Mouse (Mus musculus): ENCODE measurements around the gene Hspb7.

The Hspb7 gene

DNA sequence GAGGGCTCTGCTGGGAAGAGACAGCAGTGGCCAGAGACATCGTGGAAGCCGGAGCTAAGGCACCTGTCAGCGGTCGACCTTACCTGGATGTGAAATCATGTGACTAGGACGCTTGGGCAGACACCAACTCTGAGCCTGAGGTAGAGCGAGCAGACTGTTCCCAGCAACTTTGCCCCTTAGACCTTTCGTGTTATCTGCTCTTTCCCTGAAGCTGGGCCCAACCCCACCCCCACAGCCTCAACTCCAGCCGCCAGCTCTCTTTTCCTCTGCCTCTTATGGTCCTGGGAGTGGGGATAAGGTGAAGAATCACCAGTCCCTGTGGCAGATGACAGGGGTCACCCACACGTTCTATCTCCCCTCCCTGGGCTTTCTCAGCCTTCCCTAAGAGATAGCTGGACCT lies 307 bp downstream of the Hspb7 start:
- no peak for DNase-seq

GRCm38 (mm10) chr4:141421423-141421822 lies 844 bp downstream of the Hspb7 start:
- DNase-seq = peak; percentile 80 to 85

GRCm38 (mm10) chr4:141422841-141423240 lies 2.3 kb downstream of the Hspb7 start:
- DNase-seq = no peak

DNA sequence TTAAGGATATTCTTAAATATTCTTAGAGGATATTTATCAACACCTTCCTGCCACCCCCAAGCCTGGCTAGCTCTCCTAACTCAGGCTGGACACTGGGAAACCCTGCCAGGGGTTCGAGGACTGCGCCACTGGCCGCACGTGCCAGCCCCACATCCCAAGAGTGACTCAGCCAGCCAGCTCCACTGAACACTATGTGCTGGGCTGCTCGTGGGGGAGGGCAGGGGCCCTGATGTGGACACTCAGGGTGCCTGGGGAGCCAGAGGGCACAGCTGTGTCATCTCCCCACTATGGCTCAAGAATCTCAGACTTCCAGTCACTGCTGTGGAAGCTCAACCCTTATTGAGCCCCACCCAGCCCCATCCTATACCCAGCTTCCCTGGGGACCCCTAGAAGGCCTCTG lies 2.7 kb downstream of the Hspb7 start:
- DNase-seq = no peak

DNA sequence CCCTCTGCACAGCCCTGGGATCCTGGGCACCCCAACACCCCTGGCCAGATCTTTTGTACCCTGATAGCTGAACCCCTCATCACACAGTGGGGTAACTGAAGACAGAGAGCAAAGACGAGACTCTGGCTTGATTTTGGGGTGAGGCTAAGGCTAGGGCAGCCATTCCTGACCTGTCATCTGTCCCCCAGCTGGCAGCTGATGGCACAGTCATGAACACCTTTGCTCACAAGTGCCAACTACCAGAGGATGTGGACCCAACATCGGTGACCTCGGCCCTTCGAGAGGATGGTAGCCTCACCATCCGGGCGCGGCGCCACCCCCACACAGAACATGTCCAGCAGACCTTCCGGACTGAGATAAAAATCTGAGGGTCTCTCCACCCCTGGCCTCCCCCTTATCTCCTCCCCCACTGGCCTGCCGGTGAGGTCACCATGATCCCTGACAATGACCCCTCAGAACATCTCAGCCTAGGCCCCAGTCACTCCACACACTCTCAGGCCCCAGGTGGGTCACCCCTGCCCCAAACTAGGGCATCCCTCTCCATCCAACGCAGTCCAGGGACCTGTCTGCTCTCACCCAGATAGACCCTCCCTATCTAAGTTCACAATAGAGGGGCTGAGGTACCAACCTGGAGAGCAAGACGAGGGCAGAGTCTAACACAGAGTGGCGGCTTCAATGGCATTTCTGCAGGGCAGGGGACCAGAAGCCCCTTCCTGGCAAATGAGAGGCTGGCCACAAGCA lies 3.3 kb downstream of the Hspb7 start:
- DNase-seq = no peak

GRCm38 (mm10) chr4:141425484-141426479 lies 5.2 kb downstream of the Hspb7 start:
- peak; percentile 62 to 73 for DNase-seq

- no peak for DNase-seq
These were observed 6.5 kb downstream of the Hspb7 start for GRCm38 (mm10) chr4:141426796-141427745.

DNA sequence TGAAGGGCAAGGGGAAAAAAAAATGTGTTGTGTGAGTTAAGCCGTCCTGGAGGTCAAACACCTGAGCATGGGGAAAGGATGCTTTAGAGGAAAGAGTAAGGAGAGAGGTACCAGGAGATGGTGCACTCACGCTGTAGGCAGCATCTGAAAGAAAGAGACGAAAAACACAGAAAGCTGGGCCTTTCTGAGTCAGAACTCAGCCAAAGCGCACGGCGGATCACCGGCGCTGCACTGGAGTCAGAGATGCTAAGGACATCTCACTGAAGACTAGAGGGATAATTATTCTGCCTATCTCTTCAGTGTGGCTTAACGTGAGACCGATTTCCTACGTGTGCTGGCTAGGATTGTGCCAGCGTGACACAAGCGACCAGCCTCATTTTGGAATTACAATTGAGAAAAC lies 7.3 kb downstream of the Hspb7 start:
- no peak for DNase-seq

- no peak for DNase-seq
These were observed 8.8 kb downstream of the Hspb7 start for GRCm38 (mm10) chr4:141429381-141429780.

GRCm38 (mm10) chr4:141429847-141430246 lies 9.3 kb downstream of the Hspb7 start:
- peak; percentile 56 to 60 for DNase-seq

DNA sequence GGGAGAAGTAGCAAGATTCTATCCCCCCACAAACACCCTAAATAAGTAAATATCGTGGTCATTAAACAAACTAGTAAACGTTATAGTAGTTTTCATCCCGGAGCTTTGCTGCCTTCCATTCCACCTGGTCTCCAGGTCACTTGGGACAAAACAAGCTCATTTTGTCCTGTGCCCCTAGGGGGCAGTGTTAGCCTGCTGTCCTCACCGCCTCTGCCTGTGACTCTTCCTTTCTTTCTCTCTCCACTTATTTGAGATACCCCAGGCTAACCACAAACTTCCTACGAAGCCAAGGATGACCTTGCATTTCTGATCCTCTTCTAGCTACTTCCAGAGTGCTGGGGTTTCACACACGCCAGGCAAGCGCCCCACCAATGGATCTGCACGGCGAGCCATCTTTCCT lies 10.4 kb downstream of the Hspb7 start:
- peak; percentile 86 to 88 for DNase-seq

DNA sequence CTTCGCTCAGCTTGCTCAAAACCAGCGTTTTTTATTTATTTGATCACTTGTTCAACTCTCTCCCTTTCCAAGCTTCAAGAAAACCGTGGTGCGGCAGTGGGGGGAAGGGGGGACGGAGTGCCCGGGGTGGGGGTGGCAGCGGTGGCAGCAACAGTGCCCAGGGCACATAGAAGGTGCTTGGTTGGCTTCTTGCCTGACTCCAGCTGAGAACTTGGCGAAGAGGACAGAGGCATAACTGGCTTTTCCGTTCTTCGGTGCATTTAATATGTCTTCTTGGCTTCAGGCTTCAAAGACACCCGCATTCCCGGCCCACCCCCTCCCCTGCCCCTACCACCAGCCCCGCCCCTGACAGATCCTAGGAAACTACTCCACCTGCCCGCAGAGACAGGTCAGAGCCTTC lies 12.1 kb downstream of the Hspb7 start:
- DNase-seq = peak; percentile 78 to 81

DNA sequence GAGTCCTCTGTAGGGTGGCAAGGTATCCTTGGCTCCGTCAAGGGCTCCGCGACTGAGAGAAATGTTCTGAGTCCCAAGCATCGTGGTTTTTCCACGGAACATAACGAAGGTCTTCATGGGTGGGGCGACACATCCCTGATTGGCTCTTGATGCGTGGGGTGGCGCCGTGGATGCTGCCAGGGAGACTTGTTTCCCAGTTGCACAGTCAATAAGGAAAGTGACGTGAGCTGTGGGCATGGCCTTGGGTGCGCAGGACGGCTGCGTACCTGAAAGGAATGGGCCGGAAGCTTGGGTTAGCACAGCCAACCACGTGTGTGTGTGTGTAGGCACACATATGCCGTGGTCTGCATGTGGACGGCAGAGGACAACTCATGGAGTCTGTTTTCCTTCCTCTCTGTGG lies 12.6 kb downstream of the Hspb7 start:
- no peak for DNase-seq

DNA sequence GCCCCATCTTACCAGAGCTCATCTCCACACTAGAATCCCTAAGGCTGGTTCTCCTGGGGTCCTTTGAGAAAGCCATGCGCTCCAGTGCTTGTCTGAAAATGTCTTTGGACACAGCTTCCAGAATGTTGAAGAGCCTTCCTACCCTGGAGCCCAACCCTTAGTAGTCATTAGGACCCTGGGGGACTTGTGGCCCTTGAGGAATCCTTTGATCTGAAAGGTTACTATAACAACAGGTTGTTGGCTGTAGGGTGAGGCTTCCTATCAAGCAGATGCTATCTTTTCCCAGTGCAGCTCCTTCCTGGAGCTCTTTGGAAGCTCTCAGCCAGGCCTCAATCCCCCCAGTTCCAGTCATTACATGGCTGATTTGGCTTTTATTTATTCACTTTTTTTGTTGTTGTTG lies 15.4 kb downstream of the Hspb7 start, which contains the start of gene Srarp:
Srarp (minus strand) TSS at position 132 of the 400 bp plus-strand sequence.
- no peak for DNase-seq

DNA sequence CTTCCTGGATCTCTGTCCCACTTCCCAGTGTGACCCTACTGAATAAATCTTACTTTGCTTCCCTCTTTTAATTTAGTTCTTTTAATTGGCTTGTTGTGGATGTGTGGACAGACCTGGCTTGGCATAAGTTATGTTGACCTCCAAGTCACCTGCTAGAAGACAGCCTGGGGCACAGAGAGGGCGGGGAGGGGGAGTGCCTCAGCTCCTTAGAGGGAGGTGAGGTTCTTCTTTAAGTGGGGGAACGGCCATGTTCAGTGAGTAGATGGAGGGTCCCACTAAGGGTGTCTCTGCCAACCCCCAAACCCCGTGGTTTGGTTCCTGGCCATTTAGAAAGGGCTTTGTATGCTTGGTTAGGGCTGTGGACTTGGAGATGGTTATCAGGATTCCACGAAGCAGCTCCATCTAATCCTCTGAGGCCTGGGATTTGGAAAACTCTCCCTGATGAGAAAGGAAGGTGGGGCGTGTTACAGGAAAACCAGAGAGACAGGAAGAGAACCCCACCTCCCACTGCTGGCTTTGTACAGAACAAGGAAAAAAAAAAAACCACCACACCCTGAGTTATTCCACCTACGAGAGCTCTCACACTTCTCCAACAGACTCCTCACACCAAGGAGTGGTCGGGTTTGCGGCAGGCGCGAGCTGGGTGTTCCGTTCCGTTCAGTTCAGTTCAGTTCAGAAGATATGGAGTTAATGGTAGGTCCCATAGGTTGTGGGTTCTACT lies 18.7 kb downstream of the Hspb7 start:
- DNase-seq = no peak

DNA sequence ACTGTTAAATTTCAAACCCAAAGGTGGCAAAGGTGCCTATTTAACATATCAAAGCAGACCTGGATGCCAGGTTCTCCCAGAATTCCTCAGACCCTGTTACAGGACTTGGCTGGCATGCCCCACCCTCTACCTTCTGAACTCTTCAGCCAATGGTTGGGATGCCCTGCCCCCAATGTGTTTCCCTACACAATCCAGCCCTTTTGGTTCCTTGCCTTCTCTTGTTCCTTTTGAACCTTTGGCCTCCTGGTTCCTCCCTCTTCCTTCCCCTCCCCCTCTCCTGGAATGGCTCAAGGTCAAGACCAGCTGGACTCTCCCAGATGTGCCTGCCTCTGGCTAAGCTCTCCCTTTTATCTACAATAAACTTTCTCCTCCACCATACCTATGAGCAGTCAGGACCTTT lies 20.3 kb downstream of the Hspb7 start:
- DNase-seq = no peak

DNA sequence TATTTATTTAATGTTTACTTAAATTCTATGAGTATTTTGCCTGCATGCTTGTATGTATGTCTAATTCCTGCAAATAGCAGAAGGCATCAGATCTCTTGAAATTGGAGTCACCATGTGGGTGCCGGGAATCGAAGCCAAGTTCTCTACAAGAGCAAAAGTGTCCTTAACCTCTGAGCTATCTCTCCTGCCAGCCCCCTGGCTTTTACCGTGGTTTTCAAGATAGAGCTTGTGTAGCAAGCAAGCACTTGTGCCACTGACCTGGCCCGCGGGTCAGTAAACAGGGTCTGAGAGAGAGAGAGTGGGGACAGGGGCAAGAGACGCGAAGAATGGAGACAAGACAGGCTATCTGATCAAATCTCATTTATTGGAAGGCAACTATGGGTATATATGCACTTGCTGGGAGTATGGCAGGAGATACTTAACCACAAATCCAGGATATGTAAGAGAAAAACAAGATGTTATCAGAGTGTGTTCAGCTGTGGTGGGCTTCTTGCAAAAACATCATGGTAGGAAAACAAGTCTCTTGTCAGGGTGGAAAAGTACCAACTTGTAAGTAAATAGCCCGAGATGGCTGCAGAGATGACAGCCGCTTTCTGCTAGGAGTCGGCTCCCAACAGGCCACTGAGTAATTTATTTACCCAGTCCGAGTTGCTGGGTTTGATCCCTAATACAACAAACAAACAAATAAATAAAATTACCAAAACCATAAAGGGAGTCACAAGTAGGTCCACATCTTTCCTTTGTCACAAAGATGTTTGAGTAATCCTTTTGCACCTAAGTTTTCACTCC lies 23.3 kb downstream of the Hspb7 start:
- no peak for DNase-seq

DNA sequence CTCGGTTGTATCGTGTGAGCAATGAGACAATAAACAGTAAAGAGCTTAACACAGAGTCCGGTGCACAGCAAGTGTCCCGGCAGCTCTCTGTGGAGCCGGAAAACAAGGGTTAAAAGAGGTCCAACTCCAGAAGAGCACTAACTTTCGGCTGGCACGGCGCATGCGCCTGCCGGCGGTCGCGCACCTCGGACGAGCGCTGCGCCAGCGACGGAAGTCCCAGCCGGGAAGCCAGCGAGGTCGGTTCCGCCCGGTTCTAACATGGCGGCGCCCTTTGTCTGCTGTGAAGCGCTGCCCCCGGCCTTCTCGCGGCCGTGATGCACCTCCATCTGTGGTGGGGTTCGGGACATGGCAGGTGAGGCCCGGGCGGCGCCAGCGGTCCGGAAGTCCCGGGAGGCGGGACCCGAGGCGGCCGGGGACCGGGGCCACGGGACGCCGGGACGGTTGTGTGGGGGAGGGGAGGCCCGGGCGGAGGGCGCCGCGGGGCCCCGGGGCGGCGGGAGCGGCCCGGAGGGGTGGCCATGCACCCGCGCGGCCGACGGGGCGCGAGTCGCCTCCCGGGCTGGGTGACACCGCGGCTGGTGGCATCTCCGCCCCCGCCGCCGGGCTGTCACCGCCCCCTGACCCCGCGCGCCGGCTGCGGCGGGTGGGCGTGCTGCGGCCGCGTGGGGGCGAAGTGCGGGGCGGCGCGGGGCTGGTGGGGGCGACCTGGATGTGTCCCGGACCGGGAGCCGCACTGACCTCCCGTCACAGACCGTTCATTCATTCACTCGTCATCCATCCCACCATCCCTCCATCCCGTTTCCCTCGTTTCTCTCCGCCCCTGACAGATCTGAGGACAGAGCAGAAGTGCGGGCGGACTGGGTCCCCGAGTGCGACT lies 24.1 kb downstream of the Hspb7 start, which contains the start of gene Zbtb17:
Zbtb17 (plus strand) TSS at position 204 of the 877 bp plus-strand sequence.
- peak; percentile 94 to 95 for DNase-seq

- DNase-seq = no peak
These were observed 24.7 kb downstream of the Hspb7 start for GRCm38 (mm10) chr4:141445328-141445720.

DNA sequence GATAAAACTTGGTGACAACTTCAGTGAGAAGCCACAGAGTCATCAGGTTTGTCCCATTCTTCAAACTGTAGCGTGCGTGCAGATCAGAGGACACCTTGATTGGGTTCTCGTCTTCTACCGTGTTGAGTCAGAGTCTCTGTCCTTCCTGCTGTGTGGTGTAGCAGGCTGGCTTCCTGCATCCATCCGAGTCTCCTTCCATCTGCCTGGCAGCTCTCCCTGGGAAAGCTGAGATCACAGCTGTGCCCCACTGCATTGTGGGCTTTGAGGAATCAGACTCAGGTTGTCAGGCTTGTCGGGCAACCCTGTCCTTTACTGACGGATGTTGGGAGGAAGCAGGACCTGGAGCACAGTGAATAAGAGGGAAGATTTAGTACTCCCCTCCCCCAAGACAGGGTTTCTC lies 25.6 kb downstream of the Hspb7 start:
- DNase-seq = no peak
